Mouse (Mus musculus) spleen, adult 2 months (tissue): Measurements from ENCODE around the gene Ina.

Source experiments
- CTCF ChIP-seq: fragments of 200-500 bp; IDR thresholded peaks from 2 replicates; pipeline ENCODE4 v1.5.1; 2011; ENCODE audit warnings: mild to moderate bottlenecking, inconsistent platforms; ENCODE audit not compliant: insufficient read depth, insufficient read length, insufficient replicate concordance; ENCODE audit errors: extremely low read depth
- POLR2A ChIP-seq: fragments of 200-500 bp; IDR thresholded peaks from 2 replicates; pipeline ENCODE4 v1.6.1; 2011; ENCODE audit warnings: low read depth, low read length, inconsistent platforms

DNA sequence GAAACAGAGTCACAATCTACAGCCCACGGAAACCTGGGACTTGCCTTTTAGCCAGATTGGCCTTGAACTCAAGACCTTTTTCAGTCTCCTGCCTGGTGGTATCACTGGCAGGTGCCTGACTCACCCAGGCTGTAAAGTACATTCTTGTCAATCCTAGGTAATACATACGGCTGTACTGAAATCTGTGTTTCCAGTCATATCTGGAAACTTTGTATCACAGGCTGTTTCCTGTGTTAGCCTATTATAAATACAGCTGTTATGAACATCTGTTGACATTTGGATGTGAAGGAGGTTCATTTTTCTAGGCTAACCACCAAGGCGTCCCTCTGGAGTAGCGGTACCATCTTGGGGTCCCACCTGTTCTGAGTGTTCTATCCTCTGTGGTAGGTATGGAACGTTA, 4.6 kb upstream of the Ina start:
- TF ChIP-seq CTCF (no peak), POLR2A (no peak)
